Mouse (Mus musculus): ENCODE results near the gene Zfp52.

GRCm38 (mm10) chr17:21531621-21532020 lies 3.7 kb upstream of the Zfp52 start:
- TF ChIP-seq EP300 (optimal IDR thresholded peaks at IDR 0.05) (no peak), CTCF (IDR thresholded peaks at IDR 0.05; ENCODE audit: low read depth) (no peak)

Measured in stomach, postnatal 0 days (tissue).